Mouse (Mus musculus) lung, embryonic 14.5 days (tissue): Measurements from ENCODE around the gene Ppm1n. TPM values are rescaled to one million over a fixed set of nuclear protein-coding genes. Genes with fewer than 3 reads are reported as not detected.
A peak's percentile ranks its signal among the peaks of the same experiment; 100 is the strongest.

ENCODE experiments used
- ATAC-seq: fragments of 200-750 bp; cut with Nextera tagmentation; 2 replicates; pipeline ENCODE4 v1.8.0; 2017; ENCODE audit warnings: mild to moderate bottlenecking, moderate TSS enrichment, moderate library complexity; ENCODE audit not compliant: insufficient read depth
- DNase-seq: peaks from one replicate; pipeline ENCODE4 v3.0.0-alpha.2; 2015
- H3K27ac ChIP-seq: fragments of 300-500 bp; sonication (generic); 2 replicates; pipeline ENCODE4 v1.5.1; 2014; ENCODE audit warnings: low read depth, mild to moderate bottlenecking, moderate library complexity
- H3K27me3 ChIP-seq: fragments of 300-500 bp; sonication (generic); 2 replicates; pipeline ENCODE4 v1.6.1; 2014; ENCODE audit warnings: low read length, control low read depth; ENCODE audit not compliant: insufficient read depth
- H3K36me3 ChIP-seq: fragments of 300-500 bp; sonication (generic); 2 replicates; pipeline ENCODE4 v1.6.1; 2014; ENCODE audit warnings: control low read depth; ENCODE audit not compliant: insufficient read depth
- H3K4me1 ChIP-seq: fragments of 300-500 bp; sonication (generic); 2 replicates; pipeline ENCODE4 v1.6.1; 2014; ENCODE audit warnings: antibody characterized with exemption, control low read depth; ENCODE audit not compliant: insufficient read depth
- H3K4me2 ChIP-seq: fragments of 300-500 bp; sonication (generic); 2 replicates; pipeline ENCODE4 v1.6.1; 2014; ENCODE audit warnings: mild to moderate bottlenecking
- H3K4me3 ChIP-seq: fragments of 300-500 bp; sonication (generic); 2 replicates; pipeline ENCODE4 v1.5.1; 2014; ENCODE audit warnings: low read depth, low read length
- H3K9ac ChIP-seq: fragments of 300-500 bp; sonication (generic); 2 replicates; pipeline ENCODE4 v1.6.1; 2014
- H3K9me3 ChIP-seq: fragments of 300-500 bp; sonication (generic); 2 replicates; pipeline ENCODE4 v1.6.1; 2016; ENCODE audit warnings: low read depth, low read length, control low read depth
- CTCF ChIP-seq: IDR thresholded peaks from 2 replicates; pipeline ENCODE4 v1.5.1; 2016; ENCODE audit warnings: antibody characterized with exemption, low read depth
- WGBS: fragments of 180-500 bp; shearing (Covaris S2); extraction: QIAGEN DNeasy Blood & Tissue Kit; methylation state at CpG from one replicate; pipeline ENCODE4 v1.1.7; 2014; 5-methylcytosine and 5-hydroxymethylcytosine counted together
- polyA plus RNA-seq: library from polyadenylated mRNA; unstranded; fragments of >200 nt; fragmentation: Nextera tagmentation; extraction: Ambion mirVana; gene quantifications from 2 replicates; pipeline ENCODE4 v1.2.1, GENCODE M21; 2014

The Ppm1n gene
- polyA plus RNA-seq, 1 experiment from 2014 or later = not detected

- DNase-seq (no peak), ATAC-seq (no peak)
- no peak for TF ChIP-seq CTCF
- H3K4me3 ChIP-seq = no peak overlapping the region
- no peaks in the 10 kb centered on the region for H3K9me3 ChIP-seq
- no peak overlapping the region for H3K4me2 ChIP-seq
- 90% methylated on average over 1 of the region's 1 CpGs for WGBS
- no peak overlapping the region for H3K27ac ChIP-seq
- no peaks in the 10 kb centered on the region for H3K27me3 ChIP-seq
- peaks cover 16% of the 10 kb centered on the region; the same call in 1 of the 2 replicates for H3K36me3 ChIP-seq
- no peak overlapping the region for H3K9ac ChIP-seq
- no peaks in the 10 kb centered on the region for H3K4me1 ChIP-seq
Observed at GRCm38 (mm10) chr7:19246855-19247254, 33.0 kb downstream of the Ppm1n start.

GRCm38 (mm10) chr7:19245083-19245482 is 34.8 kb downstream of the Ppm1n start:
- WGBS = 72% methylated on average over 3 of the region's 3 CpGs
- DNase-seq = no peak
- H3K9me3 ChIP-seq = no peaks in the 10 kb centered on the region
- H3K4me2 ChIP-seq = no peak overlapping the region
- no peak for TF ChIP-seq CTCF
- H3K27me3 ChIP-seq = no peaks in the 10 kb centered on the region
- no peak for ATAC-seq
- H3K4me3 ChIP-seq = no peak overlapping the region
- H3K27ac ChIP-seq = no peak overlapping the region
- H3K4me1 ChIP-seq = no peaks in the 10 kb centered on the region
- no peak overlapping the region for H3K9ac ChIP-seq
- peaks cover 16% of the 10 kb centered on the region; the same call in 1 of the 2 replicates for H3K36me3 ChIP-seq

- TF ChIP-seq CTCF = no peak
- H3K4me1 ChIP-seq = no peaks in the 10 kb centered on the region
- ATAC-seq (no peak), DNase-seq (no peak)
- H3K9ac ChIP-seq = no peak overlapping the region
- peaks cover 16% of the 10 kb centered on the region; the same call in 1 of the 2 replicates for H3K36me3 ChIP-seq
- no peaks in the 10 kb centered on the region for H3K9me3 ChIP-seq
- H3K27ac ChIP-seq = no peak overlapping the region
- no peak overlapping the region for H3K4me3 ChIP-seq
- 76% methylated on average over 5 of the region's 5 CpGs for WGBS
- H3K4me2 ChIP-seq = no peak overlapping the region
- no peaks in the 10 kb centered on the region for H3K27me3 ChIP-seq
Observed at GRCm38 (mm10) chr7:19243858-19244257, 36.0 kb downstream of the Ppm1n start.

- Histone ChIP-seq H3K27ac (no peak overlapping the region), H3K4me3 (no peak overlapping the region), H3K36me3 (peaks cover 16% of the 10 kb centered on the region; the same call in 1 of the 2 replicates), H3K27me3 (no peaks in the 10 kb centered on the region), H3K9me3 (no peaks in the 10 kb centered on the region), H3K4me1 (no peaks in the 10 kb centered on the region), H3K4me2 (no peak overlapping the region), H3K9ac (no peak overlapping the region)
- no peak for DNase-seq
- no peak for TF ChIP-seq CTCF
- WGBS = 77% methylated on average over 1 of the region's 1 CpGs
- no peak for ATAC-seq
Observed at GRCm38 (mm10) chr7:19242005-19242404, 37.9 kb downstream of the Ppm1n start.

GRCm38 (mm10) chr7:19240905-19241463 is 38.9 kb downstream of the Ppm1n start:
- no peak for ATAC-seq
- H3K4me2 ChIP-seq = no peak overlapping the region
- no peaks in the 10 kb centered on the region for H3K27me3 ChIP-seq
- H3K36me3 ChIP-seq = peaks cover 15% of the 10 kb centered on the region; the same call in 1 of the 2 replicates
- no peak for DNase-seq
- no peak for TF ChIP-seq CTCF
- H3K9ac ChIP-seq = no peak overlapping the region
- no peak overlapping the region for H3K27ac ChIP-seq
- no peaks in the 10 kb centered on the region for H3K9me3 ChIP-seq
- H3K4me1 ChIP-seq = no peaks in the 10 kb centered on the region
- 85% methylated on average over 8 of the region's 8 CpGs for WGBS
- no peak overlapping the region for H3K4me3 ChIP-seq

- H3K4me2 ChIP-seq = no peak overlapping the region
- H3K36me3 ChIP-seq = peaks cover 5% of the 10 kb centered on the region; the same call in 1 of the 2 replicates
- no peak overlapping the region for H3K9ac ChIP-seq
- H3K4me3 ChIP-seq = no peak overlapping the region
- no peaks in the 10 kb centered on the region for H3K9me3 ChIP-seq
- ATAC-seq = no peak
- no peaks in the 10 kb centered on the region for H3K4me1 ChIP-seq
- no peak for TF ChIP-seq CTCF
- H3K27me3 ChIP-seq = no peaks in the 10 kb centered on the region
- H3K27ac ChIP-seq = no peak overlapping the region
- no peak for DNase-seq
- whole genome bisulfite sequencing = 82% methylated on average over 4 of the region's 4 CpGs
Observed at GRCm38 (mm10) chr7:19239986-19240385, 39.9 kb downstream of the Ppm1n start.

GRCm38 (mm10) chr7:19239423-19239822 is 40.4 kb downstream of the Ppm1n start:
- peak; percentile 97 for TF ChIP-seq CTCF
- Histone ChIP-seq H3K4me2 (no peak overlapping the region), H3K27ac (no peak overlapping the region), H3K36me3 (no peaks in the 10 kb centered on the region), H3K9me3 (no peaks in the 10 kb centered on the region), H3K27me3 (no peaks in the 10 kb centered on the region), H3K9ac (no peak overlapping the region), H3K4me3 (no peak overlapping the region), H3K4me1 (no peaks in the 10 kb centered on the region)
- ATAC-seq (peak; percentile 92), DNase-seq (peak; percentile 93)
- 0% methylated on average over 1 of the region's 1 CpGs for WGBS
